Mouse (Mus musculus) right cerebral cortex, postnatal 36 days (tissue): Measurements from ENCODE around the gene Gm43552.
A peak's percentile ranks its signal among the peaks of the same experiment; 100 is the strongest.
"Not testable (repeated sequence)": the region's sequence is repeated elsewhere in the genome, so short reads cannot be mapped to it uniquely, and the experiment has no call there.

Experiments used
- DNase-seq, 2 experiments: peaks; one replicate each; pipeline ENCODE4 v3.0.0; 2022; ENCODE audit warnings: low spot score in 2 of 2, mixed read lengths in 1 of 2

Gene Gm43552

DNA sequence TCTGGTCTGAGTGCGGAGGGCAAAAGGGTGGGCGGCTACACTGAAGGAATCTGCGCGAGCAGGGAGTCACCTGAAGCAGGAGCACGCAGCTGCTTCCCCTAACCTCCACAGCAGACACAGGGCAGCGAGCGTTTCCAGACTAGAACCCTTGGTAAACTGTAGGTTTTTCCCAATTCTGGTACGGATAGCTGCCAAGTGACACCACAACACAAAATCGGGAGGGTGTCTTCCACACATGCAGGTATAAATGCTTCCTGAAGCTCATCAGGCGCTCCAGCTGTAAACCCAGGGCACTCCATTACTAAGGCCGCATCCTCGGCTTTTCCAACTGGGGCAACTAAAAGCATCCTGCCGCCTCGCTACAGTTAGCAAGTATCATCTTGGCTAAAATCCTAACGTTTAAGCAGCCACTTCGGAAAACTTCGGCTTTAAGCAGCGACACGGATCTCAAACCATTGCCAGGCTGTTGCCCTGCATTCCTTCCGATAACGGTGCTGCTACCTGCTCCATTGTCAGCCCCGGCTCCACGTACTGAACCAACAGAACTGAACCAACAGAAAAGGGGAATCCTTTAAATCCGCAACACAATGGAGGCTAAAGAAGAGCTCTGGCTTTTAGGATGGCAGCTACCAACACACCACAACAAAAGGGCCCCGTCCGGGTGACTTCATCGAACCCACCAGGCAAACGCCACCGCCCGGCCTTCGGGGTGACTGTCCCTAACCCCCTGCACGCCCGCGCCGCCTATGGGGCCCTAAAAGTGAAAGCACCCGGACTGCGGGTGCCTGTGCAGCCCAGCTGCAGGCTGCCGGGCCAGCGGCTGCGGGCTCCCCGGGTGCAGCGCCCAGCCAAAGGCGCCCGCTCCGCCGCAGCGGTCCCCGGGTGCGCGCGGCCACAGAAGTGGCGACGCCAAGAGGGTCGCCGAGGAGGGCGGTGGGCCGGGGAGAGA lies 592 bp downstream of the Gm43552 start:
- DNase-seq: peak; percentile 32 to 48

DNA sequence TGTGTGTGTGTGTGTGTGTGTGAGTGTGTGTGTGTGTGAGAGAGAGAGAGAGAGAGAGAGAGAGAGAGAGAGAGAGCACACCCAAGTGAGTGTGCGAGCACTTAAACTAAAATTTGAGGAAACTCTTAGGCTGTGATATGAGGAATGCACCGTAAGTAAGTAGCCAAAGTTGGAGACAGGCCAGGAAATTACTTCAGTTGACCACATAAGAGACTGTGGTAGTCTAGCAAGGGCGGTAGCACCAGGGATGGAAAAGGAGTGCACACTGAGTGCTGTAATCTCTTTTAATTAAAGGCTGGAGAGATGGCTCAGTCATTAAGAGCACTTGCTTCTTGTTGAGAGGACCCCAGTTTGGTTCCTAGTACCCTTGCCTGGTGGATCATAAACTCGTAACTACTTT lies 2.8 kb downstream of the Gm43552 start:
- no peak for DNase-seq

- DNase-seq: no peak
Measured at GRCm38 (mm10) chr5:65488725-65489124, 3.9 kb downstream of the Gm43552 start.

- DNase-seq: no peak
Measured at GRCm38 (mm10) chr5:65487381-65487780, 5.3 kb downstream of the Gm43552 start.

GRCm38 (mm10) chr5:65486514-65486913 lies 6.1 kb downstream of the Gm43552 start:
- no peak for DNase-seq

DNA sequence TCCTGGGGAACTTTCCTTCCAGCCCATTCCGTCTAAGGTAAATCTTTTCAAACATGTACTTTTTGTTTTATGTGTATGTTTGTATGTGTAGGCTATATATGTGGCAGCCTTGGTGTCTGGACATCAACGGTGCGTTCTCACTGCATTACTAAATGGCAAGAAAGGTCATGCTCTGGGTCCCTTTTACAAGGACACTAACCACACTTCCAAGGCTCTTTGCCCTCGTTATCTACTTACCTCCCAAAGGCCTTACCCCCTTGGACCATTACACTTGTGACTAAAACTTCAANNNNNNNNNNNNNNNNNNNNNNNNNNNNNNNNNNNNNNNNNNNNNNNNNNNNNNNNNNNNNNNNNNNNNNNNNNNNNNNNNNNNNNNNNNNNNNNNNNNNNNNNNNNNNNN lies 9.6 kb downstream of the Gm43552 start:
- no peak for DNase-seq

DNA sequence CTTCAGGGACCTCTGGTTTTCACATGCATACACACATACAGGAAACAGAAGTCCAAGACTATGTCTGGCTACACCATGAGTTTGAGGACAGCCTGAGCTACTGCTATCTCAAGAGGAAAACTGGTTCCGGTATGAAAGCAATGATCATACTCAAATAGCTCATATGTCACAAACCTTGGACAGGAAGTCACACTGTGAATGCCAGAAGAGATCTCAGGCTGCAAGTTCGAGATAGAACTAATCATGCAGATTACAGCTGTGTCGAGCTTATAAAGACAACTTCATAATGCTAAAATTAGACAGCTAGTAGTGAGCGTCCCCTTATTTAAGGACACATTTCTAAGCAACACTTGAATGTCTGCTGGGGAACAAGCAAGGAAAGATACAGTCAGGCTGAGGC lies 12.1 kb downstream of the Gm43552 start:
- no peak for DNase-seq

GRCm38 (mm10) chr5:65479681-65480445 lies 12.8 kb downstream of the Gm43552 start:
- DNase-seq: no peak

DNA sequence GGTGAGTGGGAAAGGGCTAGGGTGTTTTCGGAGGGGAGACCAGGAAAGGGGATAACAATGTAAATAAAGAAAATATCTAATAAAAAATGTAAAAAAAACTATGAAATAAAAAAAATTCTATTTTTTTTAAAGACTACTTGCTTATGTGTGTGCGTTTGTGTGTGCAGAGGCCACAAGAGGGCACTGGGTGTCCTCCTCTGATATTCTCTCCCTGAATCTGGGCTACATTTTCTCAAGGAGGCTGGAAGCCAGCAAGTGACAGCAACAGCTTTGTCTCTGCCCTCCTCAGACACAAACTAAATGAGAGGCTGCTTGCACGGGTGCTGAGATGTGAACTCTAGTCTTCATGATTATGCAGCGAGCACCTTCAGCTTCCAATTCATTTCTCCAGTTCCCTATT lies 14.4 kb downstream of the Gm43552 start:
- no peak for DNase-seq

DNA sequence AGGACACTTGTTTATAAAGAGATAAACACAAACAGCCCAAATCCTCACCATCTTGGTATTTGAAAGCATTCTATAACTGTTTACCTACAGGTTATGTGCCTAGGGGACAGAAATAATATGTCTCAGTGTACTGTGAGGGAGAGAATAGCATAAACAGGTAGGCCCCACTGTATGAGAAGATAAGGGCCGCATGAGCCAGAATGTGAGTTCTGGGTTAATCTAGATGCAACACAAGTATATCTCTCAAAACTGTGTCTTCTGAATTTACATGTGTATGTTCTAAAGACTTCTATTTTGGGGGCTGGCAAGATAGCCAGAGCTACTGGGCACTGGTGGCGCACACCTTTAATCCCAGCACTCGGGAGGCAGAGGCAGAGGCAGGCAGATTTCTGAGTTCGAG lies 15.9 kb downstream of the Gm43552 start:
- not testable (repeated sequence) for DNase-seq

DNA sequence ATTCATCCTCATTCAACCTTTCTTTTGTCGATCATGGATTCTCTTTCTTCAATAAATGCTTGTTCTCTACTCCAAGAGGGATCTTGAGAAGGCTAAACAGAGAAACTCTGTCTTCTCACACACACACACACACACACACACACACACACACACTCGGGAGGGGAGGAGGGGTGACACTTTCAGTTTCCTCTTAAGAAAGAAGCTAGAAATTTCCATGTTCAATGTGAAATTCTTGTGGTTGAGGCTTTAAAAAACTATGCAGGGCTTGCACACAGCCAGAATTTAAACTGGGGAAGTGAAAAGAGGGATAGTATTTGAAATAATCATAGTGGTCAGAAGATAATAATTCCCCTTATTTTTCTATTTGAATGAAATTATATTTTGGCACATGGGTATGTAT lies 16.8 kb downstream of the Gm43552 start:
- DNase-seq: no peak

DNA sequence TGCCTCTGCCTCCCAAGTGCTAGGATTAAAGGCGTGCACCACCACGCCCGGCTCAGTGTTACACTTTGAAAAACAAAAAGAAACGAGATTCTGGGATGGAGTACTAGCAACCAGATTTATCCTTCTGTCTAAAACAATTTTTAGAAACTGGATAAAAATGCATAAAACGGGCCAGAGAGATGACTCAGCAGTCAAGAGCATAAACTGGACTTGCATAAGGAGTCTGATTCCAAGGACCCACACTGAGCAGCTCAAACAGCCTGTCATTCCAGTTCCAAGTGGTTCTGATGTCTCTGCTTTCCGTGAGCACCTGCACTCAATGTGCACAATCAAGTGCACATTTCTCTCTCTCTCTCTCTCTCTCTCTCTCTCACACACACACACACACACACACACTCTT lies 22.9 kb downstream of the Gm43552 start:
- peak in 1 of 2 experiments; percentile 38 for DNase-seq

GRCm38 (mm10) chr5:65466911-65467310 lies 25.7 kb downstream of the Gm43552 start:
- DNase-seq: no peak

DNA sequence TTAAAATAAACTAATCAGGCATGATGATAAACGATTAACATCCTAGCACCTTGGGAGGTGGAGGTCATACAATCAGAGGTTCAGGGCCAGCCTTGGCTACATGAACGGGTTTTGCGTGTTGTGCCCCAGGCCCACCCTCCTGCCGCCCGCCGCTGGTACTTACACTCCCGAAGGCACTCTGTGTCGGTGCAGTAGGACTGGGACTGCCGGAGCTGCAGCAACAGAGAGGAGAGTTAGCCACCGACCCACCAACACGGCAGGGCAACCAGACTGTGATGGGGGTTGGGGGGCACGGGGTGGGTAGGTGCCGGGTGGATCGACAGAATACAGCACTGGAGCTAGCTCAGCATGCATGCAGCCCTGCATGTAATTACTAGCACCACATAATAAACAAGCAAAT lies 32.3 kb downstream of the Gm43552 start:
- DNase-seq: no peak

DNA sequence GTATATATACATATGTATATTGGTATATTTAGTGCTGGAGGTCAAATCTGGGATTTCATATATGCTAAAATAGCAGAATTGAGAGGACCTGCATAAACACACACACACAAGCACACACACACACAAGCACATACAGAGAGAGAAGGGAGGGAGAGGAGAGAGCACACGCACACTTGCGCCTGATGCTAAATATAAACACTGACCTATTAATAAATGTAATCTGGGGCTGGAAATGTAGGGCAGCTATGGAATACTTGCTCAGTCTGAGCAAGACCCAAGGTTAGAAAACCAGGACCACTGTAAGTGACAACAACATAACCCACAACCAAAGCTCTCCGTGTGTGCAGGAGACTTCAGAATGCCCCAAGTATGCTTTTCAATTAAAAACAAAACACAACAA lies 33.2 kb downstream of the Gm43552 start:
- DNase-seq: no peak

- no peak for DNase-seq
Measured at GRCm38 (mm10) chr5:65457846-65458245, 34.8 kb downstream of the Gm43552 start.

- no peak for DNase-seq
Measured at GRCm38 (mm10) chr5:65457086-65457827, 35.4 kb downstream of the Gm43552 start.

DNA sequence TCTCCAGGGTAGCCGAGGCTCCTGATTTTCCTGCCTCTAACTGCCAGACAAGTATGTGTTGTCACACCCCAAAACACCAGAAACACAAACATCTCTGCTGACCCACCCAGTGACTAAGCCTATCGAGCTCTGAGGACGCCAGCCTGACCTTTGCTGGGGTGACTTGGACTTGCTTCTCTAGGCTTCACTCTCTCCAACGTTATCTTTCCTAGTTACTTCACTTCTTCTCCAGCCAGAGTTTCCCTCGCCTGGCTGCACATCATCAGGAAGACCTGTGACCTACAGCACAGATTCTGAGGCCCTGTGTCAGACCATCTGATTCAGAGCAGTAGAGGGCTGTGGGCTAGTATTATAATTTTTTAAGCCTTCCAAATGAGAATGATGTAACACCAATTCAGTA lies 37.9 kb downstream of the Gm43552 start:
- no peak for DNase-seq

- no peak for DNase-seq
Measured at GRCm38 (mm10) chr5:65448941-65449340, 43.7 kb downstream of the Gm43552 start.

GRCm38 (mm10) chr5:65447826-65448225 lies 44.8 kb downstream of the Gm43552 start:
- no peak for DNase-seq

GRCm38 (mm10) chr5:65446756-65447155 lies 45.9 kb downstream of the Gm43552 start:
- DNase-seq: no peak

DNA sequence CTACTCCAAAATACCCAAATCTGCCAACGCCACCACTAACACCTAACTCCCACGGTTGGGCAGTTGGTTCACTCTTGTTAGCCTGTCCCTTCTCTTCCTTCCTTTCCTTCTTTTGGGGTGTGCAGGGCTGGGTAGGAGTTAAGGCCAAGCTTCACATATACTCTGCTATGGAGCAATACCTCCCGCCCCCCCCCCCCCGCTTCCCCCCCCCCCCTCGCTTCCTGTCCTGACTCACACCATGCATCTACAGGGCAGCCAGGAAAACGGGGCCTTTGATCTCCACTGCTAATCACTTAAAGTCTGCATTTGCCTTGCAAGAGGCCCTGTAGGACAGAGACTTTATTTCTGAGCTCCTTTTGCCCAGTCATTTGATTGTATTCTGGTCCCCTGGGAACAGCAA lies 47.7 kb downstream of the Gm43552 start:
- no peak for DNase-seq
